Mouse (Mus musculus) liver, embryonic 15.5 days (tissue): ENCODE results near the gene Uspl1. TPM values are rescaled to one million over a fixed set of nuclear protein-coding genes. Genes with fewer than 3 reads are reported as not detected.

Source experiments
- ATAC-seq: fragments of 200-750 bp; cut with Nextera tagmentation; 2 replicates; pipeline ENCODE4 v1.8.0; 2017; ENCODE audit warnings: moderate number of reproducible peaks, mild to moderate bottlenecking, moderate library complexity; ENCODE audit not compliant: insufficient read depth
- H3K27ac ChIP-seq: fragments of 300-500 bp; sonication (generic); replicated peaks from 2 replicates; pipeline ENCODE4 v1.5.1; 2015; ENCODE audit warnings: mild to moderate bottlenecking, inconsistent platforms
- H3K27me3 ChIP-seq: fragments of 300-500 bp; sonication (generic); 2 replicates; pipeline ENCODE4 v1.6.1; 2015; ENCODE audit warnings: mild to moderate bottlenecking, inconsistent platforms
- H3K36me3 ChIP-seq: fragments of 300-500 bp; sonication (generic); replicated peaks from 2 replicates; pipeline ENCODE4 v1.6.1; 2015; ENCODE audit warnings: moderate library complexity, mild to moderate bottlenecking, inconsistent platforms
- H3K4me1 ChIP-seq: fragments of 300-500 bp; sonication (generic); replicated peaks from 2 replicates; pipeline ENCODE4 v1.6.1; 2015; ENCODE audit warnings: inconsistent platforms
- H3K4me2 ChIP-seq: fragments of 300-500 bp; sonication (generic); 2 replicates; pipeline ENCODE4 v1.6.1; 2015; ENCODE audit warnings: moderate library complexity, mild to moderate bottlenecking, inconsistent platforms
- H3K4me3 ChIP-seq: fragments of 300-500 bp; sonication (generic); replicated peaks from 2 replicates; pipeline ENCODE4 v1.5.1; 2015; ENCODE audit warnings: mild to moderate bottlenecking, inconsistent platforms
- H3K9ac ChIP-seq: fragments of 300-500 bp; sonication (generic); 2 replicates; pipeline ENCODE4 v1.6.1; 2015; ENCODE audit warnings: moderate library complexity, mild to moderate bottlenecking, inconsistent platforms
- H3K9me3 ChIP-seq: fragments of 300-500 bp; sonication (generic); replicated peaks from 2 replicates; pipeline ENCODE4 v1.6.1; 2016; ENCODE audit warnings: inconsistent platforms
- WGBS: fragments of 180-500 bp; shearing (Covaris S2); methylation state at CpG from one replicate; pipeline ENCODE4 v1.1.7; 2015; ENCODE audit warnings: mixed read lengths; ENCODE audit not compliant: insufficient replicate concordance; 5-methylcytosine and 5-hydroxymethylcytosine counted together
- polyA plus RNA-seq: library from polyadenylated mRNA; unstranded; fragments of >200 nt; fragmentation: Nextera tagmentation; extraction: Ambion mirVana; gene quantifications from 2 replicates; pipeline ENCODE4 v1.2.1, GENCODE M21; 2015

The Uspl1 gene
- polyA plus RNA-seq, 1 experiment from 2014 or later: 18.2 TPM

DNA sequence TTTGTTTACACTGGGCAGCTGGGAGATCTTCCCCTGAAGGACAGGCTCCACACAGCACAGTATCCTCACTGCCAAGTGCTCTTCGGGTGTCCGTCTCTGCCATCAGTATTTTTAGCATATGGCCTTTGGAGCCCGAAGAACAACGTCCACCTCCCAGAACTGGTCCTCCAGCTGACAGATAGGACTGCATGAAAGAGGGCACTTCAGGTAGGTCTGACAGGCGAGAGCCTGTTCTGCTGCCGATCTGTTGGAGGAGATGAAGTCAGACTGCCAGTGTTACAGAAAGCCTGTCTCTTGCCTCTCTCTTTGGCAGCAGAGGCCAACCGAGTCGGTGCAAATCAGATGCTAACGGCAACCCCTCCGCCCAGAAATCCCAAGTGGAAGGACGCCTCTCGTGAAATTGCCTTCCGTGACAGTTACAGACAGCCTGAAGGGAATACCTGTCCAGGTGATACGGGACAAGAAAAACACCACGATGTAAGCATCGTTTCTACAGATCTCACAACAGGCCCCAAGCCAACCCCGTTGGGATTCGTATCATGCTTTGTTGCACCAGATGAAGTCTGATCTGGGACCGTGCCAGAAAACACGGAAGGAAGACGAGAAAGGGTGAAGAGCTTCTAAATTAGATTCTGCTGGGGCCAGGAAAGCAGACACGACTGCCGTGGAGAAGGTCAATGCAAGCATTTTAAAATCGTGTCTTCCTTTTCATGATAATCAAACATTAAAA lies 53.2 kb downstream of the Uspl1 start:
- no peaks in the 10 kb centered on the region for H3K36me3 ChIP-seq
- no peaks in the 10 kb centered on the region for H3K4me1 ChIP-seq
- H3K9ac ChIP-seq: no peak overlapping the region
- H3K27ac ChIP-seq: no peak overlapping the region
- H3K4me3 ChIP-seq: no peak overlapping the region
- ATAC-seq: no peak
- no peak overlapping the region for H3K4me2 ChIP-seq
- H3K9me3 ChIP-seq: no peaks in the 10 kb centered on the region
- H3K27me3 ChIP-seq: no peaks in the 10 kb centered on the region; the same call in 1 of the 2 replicates
- 72% methylated on average over 24 of the region's 24 CpGs for WGBS

DNA sequence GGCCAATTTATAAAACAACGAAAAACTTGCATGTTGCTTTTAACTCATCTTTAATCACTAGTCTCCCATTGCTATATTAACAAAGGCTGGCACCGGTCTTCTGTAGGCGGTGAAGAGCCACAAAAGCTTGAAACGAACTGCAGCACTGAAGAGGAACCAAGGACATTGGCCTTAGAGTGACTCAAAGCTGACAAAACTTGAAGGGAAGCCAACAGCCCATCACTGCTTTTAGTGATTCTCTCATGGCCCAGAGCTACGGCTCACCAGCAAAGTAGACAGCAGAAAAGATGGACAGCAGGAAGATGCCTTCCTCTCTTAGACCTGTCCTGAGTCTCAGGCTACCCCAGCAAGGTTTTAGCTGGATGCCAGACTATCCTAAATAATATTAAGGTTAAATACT lies 58.3 kb downstream of the Uspl1 start:
- no peak overlapping the region for H3K9ac ChIP-seq
- H3K4me2 ChIP-seq: no peak overlapping the region

DNA sequence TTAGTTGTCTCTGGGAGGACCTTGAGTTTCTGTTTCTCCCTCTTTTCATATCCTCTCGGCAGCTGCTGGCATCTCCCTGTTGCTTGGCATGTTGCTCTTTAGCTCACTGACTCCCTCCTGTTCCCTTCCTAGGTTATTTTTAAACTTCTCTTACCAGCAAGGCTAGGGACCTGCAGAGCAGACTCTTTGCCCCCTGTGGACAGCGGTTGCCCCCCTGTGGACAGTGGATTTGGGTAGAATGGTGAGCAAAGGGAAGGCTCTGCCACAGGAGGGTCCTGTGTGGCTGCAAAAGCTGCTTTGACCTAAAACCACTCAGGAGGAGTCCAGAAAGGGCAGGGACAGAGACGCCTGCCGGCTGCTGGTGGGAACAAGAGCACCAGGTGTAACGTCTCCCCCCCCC lies 58.9 kb downstream of the Uspl1 start:
- no peak overlapping the region for H3K27ac ChIP-seq
- no peaks in the 10 kb centered on the region for H3K9me3 ChIP-seq
- no peak for ATAC-seq
- no peaks in the 10 kb centered on the region for H3K36me3 ChIP-seq
- H3K27me3 ChIP-seq: no peaks in the 10 kb centered on the region; the same call in 1 of the 2 replicates
- WGBS: 67% methylated on average over 5 of the region's 5 CpGs
- H3K4me2 ChIP-seq: no peak overlapping the region
- no peak overlapping the region for H3K9ac ChIP-seq
- peaks cover 33% of the 10 kb centered on the region for H3K4me1 ChIP-seq
- H3K4me3 ChIP-seq: no peak overlapping the region

More for the DNA sequence above, 58.3 kb downstream of the Uspl1 start:
- 70% methylated on average over 5 of the region's 5 CpGs for WGBS
- H3K36me3 ChIP-seq: no peaks in the 10 kb centered on the region
- peaks cover 27% of the 10 kb centered on the region for H3K4me1 ChIP-seq
- no peak for ATAC-seq
- H3K9me3 ChIP-seq: no peaks in the 10 kb centered on the region
- H3K4me3 ChIP-seq: no peak overlapping the region
- H3K27ac ChIP-seq: no peak overlapping the region
- no peaks in the 10 kb centered on the region; the same call in 1 of the 2 replicates for H3K27me3 ChIP-seq

DNA sequence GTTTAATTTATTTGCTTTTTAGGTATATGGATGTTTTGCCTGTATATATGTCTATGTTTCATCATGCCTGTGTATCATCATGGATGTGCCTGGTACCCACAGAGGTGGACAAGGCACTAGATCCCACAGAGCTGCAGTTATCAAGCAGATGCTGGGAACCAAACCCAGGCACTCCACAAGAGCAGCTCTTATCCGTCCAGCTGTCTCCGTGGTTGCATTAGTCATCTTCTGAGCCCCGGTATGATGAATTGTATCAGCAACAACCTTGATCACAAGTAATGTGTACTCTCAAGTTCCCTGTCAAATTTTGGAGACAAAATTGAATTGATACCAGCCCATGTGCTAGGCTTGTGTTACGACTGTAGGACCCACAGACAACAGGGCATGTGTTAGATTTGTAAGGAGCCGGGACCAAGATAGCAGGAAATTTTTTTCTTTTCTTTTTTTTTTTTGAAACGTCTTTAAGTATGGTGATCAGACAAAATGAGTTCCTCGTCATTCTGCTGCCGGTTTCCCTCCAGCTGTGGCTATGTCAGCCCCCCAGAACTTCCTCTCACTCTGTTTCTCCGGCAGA lies 61.3 kb downstream of the Uspl1 start:
- Histone ChIP-seq H3K4me1 (peaks cover 37% of the 10 kb centered on the region), H3K9me3 (no peaks in the 10 kb centered on the region), H3K9ac (peak overlapping the region; percentile 66), H3K4me3 (peak overlapping the region; percentile 56), H3K27me3 (no peaks in the 10 kb centered on the region; the same call in 1 of the 2 replicates), H3K27ac (peak overlapping the region; percentile 86), H3K4me2 (peak overlapping the region; percentile 82), H3K36me3 (no peaks in the 10 kb centered on the region)
- 5% methylated on average over 9 of the region's 9 CpGs for WGBS
- no peak for ATAC-seq

DNA sequence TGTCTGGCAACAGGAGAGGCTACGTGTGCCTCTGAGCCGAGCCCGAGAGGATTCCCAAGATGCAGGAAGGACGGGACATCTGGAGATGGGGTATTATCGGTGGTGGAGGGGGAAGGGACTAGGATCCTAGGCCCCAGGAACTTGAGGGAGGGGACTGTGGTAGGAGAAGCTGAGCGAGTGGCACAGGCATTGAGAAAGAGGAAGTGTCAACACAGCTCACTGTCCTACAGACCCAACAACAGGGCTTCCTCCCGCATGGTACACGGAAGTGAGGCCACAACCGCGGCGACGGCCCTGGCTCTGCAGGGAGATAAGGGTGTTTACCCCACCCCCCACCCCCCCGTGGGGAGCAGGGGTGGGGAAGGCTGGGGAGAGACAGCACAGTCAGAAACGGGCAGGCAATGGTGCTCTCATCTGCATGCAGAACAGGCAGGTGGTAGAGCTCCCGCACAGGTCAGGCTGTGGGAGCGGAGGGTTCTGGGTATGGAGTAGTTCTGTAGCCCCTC lies 61.9 kb downstream of the Uspl1 start:
- no peaks in the 10 kb centered on the region; the same call in 1 of the 2 replicates for H3K27me3 ChIP-seq
- peaks cover 37% of the 10 kb centered on the region for H3K4me1 ChIP-seq
- H3K27ac ChIP-seq: peak overlapping the region; percentile 86
- no peaks in the 10 kb centered on the region for H3K36me3 ChIP-seq
- ATAC-seq: peak; percentile 93
- H3K4me2 ChIP-seq: peak overlapping the region; percentile 82
- WGBS: under 1% methylated on average over 16 of the region's 16 CpGs
- no peaks in the 10 kb centered on the region for H3K9me3 ChIP-seq
- H3K4me3 ChIP-seq: peak overlapping the region; percentile 56
- peak overlapping the region; percentile 66 for H3K9ac ChIP-seq

DNA sequence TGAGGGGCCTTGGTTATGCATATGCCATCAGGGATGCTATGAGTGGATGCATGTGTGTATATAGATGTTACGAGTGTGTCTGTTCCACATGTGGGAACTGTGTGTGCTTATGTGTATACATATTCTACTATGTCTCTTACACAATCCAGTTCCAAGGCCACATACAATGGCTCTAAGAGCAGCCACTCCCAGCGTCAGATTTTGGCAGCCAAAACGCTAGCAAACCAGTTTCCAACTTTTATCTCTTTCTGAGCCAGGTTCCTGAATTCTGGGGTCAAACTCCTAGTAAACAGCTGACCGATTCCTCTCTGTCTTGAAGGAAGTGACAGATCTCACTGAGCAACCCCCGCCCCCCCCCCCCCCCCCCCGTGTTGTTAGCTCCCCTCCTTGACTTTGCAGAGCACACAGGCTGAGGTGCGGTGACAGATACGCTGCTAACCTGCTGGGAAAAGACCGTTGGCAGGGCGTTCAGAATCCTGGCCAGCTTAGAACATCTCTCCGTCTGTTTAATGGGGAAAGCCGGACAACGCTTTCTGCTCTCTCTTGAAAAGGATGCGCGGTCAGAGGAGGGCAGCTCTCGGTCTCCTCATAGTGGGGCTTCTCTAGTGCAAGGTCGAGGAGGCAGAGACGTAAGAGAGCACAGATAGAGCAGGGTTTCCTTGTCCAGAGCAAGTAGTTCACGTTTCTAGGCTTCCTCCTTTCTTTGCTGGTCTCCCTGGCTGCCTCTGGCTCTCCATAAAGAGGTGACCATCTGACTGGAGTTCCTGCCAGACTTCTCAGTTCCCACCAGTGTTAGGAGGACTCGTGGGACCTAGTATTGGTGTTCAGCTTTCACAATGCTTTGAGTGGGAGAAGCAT lies 63.1 kb downstream of the Uspl1 start:
- H3K27me3 ChIP-seq: no peaks in the 10 kb centered on the region
- 8% methylated on average over 20 of the region's 20 CpGs for WGBS
- peak overlapping the region; percentile 86 for H3K27ac ChIP-seq
- H3K36me3 ChIP-seq: no peaks in the 10 kb centered on the region
- H3K9me3 ChIP-seq: no peaks in the 10 kb centered on the region
- peak overlapping the region; percentile 82 for H3K4me2 ChIP-seq
- peaks cover 37% of the 10 kb centered on the region for H3K4me1 ChIP-seq
- no peak for ATAC-seq
- no peak overlapping the region for H3K9ac ChIP-seq
- peak overlapping the region; percentile 56 for H3K4me3 ChIP-seq

DNA sequence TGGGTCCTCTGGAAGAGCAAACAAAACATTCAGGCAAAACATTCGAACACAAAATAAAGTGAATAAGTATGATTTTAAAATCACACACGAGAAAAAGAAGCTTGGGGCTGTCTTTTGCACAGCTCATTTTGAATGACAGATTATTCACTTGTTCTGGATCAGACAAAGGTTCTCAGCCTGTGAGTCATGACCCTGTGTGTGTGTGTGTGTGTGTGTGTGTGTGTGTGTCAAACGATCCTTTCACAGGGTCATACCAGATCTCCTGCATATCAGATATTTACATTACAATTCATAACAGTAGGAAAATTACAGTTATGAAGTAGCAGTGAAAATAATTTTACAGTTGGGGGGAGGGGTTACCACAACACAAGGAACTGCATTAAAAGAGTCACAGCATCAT lies 68.2 kb downstream of the Uspl1 start:
- no peak overlapping the region for H3K27ac ChIP-seq
- no peak overlapping the region for H3K9ac ChIP-seq
- no peaks in the 10 kb centered on the region for H3K27me3 ChIP-seq
- no peak for ATAC-seq
- H3K4me2 ChIP-seq: no peak overlapping the region
- no peaks in the 10 kb centered on the region for H3K36me3 ChIP-seq
- WGBS: 54% methylated on average over 3 of the region's 3 CpGs
- no peak overlapping the region for H3K4me3 ChIP-seq
- H3K4me1 ChIP-seq: peaks cover 12% of the 10 kb centered on the region
- no peaks in the 10 kb centered on the region for H3K9me3 ChIP-seq

DNA sequence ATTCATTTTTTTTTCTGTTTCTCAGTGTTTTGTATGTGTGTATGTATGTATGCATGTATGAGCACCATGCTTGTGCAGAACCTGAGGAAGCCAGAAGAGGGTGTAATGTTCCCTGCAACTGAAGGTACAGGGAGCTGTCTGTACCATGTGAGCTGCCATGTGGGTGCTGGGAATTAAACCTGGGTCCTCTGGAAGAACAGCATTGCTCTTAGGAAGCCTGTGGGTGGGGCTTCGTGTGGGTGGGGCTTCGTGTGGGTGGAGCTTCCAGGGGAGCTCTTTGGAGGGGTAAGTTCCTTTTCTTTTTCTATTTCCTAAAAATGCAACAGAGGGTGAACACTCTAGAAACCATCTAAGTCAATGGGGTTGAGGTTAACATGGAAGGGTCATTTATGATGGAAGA lies 69.3 kb downstream of the Uspl1 start:
- ATAC-seq: no peak
- Histone ChIP-seq H3K9ac (no peak overlapping the region), H3K4me1 (peaks cover under 1% of the 10 kb centered on the region; the same call in 1 of the 2 replicates), H3K27me3 (no peaks in the 10 kb centered on the region), H3K4me3 (no peak overlapping the region), H3K27ac (no peak overlapping the region), H3K36me3 (no peaks in the 10 kb centered on the region), H3K4me2 (no peak overlapping the region), H3K9me3 (no peaks in the 10 kb centered on the region)
- WGBS: 51% methylated on average over 2 of the region's 2 CpGs

DNA sequence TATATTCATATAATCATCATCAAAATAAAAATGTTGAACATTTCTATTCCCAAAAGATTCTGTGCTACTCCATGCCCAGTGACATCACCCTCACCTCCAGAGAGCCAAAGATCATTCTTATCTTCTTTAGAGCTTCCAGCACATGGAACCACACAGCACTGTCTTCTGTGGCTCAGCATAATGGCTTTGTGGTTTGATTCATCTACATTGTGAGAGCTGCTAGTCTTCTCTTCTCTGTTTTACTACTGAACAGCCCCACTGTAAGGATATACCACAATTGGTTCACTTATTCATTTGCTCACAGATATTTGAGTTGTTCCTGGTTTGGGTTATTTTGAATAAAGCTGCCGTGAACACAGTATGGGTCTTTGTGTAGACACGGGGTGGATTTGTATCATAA lies 71.4 kb downstream of the Uspl1 start:
- ATAC-seq: no peak
- H3K4me3 ChIP-seq: no peak overlapping the region
- H3K27ac ChIP-seq: no peak overlapping the region
- H3K27me3 ChIP-seq: no peaks in the 10 kb centered on the region
- H3K9me3 ChIP-seq: no peaks in the 10 kb centered on the region
- no peaks in the 10 kb centered on the region for H3K36me3 ChIP-seq
- no peaks in the 10 kb centered on the region for H3K4me1 ChIP-seq
- H3K4me2 ChIP-seq: no peak overlapping the region
- 56% methylated on average over 2 of the region's 2 CpGs for WGBS
- no peak overlapping the region for H3K9ac ChIP-seq

DNA sequence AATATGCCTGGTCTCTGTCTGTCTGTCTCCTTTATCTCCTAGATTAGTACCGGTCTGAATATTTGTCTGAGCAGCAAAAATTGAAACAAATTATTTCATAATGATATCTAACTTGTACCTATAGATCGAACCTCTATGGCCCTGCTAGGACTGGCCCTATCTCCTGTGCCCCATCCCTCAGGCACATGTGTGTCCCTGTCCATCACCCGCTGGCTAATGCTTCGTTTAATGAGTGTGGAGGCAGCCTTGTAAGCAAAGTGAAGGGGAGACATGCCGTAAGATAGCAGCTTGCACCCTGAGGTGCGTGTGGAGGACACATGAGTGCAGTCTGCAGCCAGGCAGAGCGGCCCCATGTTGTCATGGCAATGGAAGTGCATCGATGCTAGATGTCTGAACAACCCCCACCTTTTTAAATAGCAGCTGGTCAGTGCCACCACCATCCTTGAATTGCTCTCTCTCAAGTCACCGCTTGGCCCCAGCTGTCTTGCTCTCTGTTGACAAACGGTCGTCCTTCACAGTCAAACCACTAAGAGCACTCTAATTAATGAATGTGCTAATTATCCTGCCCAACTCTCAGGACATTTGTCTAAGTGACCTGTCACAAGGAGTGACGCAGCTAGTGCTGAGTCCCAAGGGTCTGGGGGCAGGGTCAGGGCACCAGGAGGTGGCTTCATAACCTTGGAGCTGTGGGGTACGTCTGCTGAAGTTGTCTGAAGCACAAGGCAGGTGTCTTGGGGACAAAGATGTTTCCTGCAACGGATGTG lies 73.5 kb downstream of the Uspl1 start:
- Histone ChIP-seq H3K36me3 (no peaks in the 10 kb centered on the region), H3K27me3 (no peaks in the 10 kb centered on the region), H3K9ac (no peak overlapping the region), H3K27ac (no peak overlapping the region), H3K9me3 (no peaks in the 10 kb centered on the region), H3K4me3 (no peak overlapping the region), H3K4me2 (no peak overlapping the region), H3K4me1 (no peaks in the 10 kb centered on the region)
- no peak for ATAC-seq
- WGBS: 61% methylated on average over 14 of the region's 14 CpGs
